Mouse (Mus musculus): Measurements from ENCODE around the gene Zfp740.

Zfp740 gene

GRCm38 (mm10) chr15:102249251-102249691 lies 46.2 kb downstream of the Zfp740 start:
- DNase-seq: no peak

DNA sequence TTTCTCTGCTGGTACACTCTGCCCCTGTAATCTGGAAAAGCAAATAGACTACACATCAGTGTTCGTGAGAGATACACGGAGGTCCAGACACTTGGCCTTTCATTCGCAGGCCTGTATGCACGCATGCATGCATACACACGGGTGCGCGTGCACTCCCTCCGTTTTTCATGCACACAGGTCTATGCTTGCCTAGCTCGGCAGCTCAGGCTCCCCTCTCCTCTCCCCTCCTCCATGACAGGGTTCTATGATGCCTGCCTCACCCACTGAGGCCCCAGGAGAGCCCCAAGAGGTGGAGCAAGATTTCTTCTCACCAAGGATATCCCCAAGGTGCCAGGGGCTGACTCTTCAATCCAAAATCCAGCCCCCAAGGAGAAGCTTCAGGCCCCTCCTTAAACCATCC lies 46.9 kb downstream of the Zfp740 start:
- DNase-seq: no peak

DNA sequence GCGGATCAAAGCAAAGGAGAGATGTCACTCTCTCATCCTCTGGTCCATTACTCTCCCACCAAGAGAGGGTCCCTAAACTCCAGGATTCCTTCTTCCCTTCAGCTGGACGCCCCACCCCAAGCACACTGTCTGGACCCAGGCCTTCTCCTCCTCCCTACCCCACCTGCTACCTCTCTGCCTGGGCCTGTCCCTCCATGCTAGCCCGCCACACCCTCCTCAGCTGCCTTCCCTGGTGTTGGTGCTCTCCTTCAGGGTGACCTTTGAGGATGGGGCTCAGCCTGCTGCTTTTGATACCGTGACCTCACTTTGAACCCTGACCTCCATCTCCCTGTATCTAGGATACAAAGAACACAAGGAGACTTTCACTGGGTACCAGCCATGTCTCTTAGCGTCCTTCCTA lies 47.5 kb downstream of the Zfp740 start:
- no peak for DNase-seq

DNA sequence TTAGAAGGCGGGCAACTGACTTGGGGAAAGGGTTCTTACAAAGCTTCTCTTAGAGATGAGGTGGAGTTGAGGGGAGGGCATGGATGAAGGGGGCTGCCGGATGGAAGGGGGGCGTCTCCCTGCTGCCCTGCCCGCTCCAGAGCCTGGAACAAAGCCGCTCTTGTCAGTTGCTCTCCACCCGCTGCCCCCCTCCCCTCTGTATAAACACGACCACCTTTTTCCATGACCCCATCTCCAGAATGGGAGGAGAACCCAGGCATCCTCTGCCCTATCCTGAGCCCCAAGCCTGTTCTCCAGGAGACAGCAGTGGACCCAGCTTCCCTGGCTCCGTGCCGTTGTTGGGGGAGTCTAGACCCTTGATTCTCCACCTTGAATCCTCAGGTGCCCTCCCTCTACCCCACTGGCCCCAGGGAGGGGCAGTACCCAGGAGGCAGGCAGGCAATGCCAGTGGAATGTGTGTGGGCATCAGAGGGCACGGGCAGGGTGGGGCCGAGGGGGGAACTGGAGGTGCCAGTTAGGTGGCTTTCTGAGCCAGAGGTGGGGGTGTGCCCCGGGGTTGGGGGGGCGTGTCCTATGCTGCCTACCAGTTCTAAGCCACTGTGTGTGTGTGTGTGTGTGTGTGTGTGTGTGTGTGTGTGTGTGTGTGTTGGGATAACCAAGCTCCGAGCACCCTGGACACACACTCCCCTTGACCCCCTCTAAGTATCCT lies 52.7 kb downstream of the Zfp740 start:
- DNase-seq: no peak

GRCm38 (mm10) chr15:102256431-102257201 lies 53.6 kb downstream of the Zfp740 start:
- peak; percentile 29 for DNase-seq

GRCm38 (mm10) chr15:102257202-102258075 lies 54.4 kb downstream of the Zfp740 start, which contains the start of gene Rarg:
TSS of gene Rarg (minus strand) at chr15:102257517.
- peak; percentile 27 for DNase-seq

- peak; percentile 36 for DNase-seq
Observed at GRCm38 (mm10) chr15:102258076-102258470, 55.0 kb downstream of the Zfp740 start.

DNA sequence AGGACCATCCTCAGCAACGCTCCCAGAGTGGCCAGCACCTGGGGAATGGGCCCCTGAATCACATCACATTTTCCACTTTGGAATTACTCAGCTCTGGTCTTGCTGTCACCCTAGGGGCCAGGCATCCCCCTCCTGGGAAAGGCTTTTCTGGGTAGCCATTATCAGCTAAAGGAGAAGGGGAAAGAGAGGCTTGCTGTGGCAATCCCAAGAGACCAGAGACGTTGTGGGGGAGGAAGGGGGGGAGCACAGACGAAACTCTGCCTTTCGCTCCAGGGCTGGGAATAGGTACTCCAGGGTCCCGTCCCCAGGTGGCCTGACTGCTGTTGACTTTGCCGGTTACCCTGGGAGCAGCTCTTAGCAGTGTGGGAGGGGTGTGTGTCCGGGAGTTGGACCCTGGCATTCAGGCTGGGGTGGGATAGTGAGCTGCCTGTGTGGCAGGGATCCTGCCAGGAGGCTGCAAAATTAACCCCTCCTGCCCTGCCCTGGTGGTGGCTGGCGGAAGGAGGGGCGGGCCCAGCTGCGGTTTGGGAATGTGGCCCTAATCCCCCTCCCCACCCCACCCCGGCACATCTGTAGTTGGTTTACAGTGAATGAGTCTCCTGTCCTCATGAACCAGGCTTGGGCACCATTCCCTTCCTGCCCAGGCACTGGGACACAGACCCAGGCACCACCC lies 55.7 kb downstream of the Zfp740 start:
- DNase-seq: no peak

DNA sequence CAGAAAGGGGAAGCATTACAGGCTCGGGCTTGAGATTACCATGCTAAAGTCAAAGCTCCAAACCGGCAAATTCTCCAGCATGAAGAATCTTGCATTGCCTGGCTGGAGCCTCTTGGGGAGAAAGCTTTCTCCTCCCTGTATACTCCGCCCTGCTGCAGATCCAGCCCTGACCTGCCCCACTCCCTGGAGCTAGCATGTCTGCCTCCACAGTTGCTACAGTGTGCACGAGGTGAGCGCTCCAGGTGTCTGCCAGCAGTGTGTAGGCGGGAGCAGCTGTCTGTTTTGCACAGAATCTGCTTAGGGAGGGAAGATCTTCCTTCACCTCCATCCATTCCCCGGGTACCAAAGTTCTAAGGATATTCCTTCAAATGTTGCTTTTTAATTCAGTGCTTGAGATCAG lies 59.5 kb downstream of the Zfp740 start:
- DNase-seq: peak; percentile 52

GRCm38 (mm10) chr15:102263037-102263436 lies 60.0 kb downstream of the Zfp740 start:
- DNase-seq: no peak

Measured in right cerebral cortex, postnatal 25 days (tissue).